Mouse (Mus musculus): ENCODE measurements around the gene Usp19.

GRCm38 (mm10) chr9:108499231-108499630 is 8.8 kb downstream of the Usp19 start:
- TF ChIP-seq CTCF (IDR thresholded peaks at IDR 0.05; ENCODE audit: low read depth, low read length), result no peak
- TF ChIP-seq POLR2A (IDR thresholded peaks at IDR 0.05; ENCODE audit: insufficient read depth, low read length), result no peak
- TF ChIP-seq EP300 (IDR thresholded peaks at IDR 0.05; ENCODE audit: insufficient read depth, low read depth, low read length), result no peak

All from ES-Bruce4 (cell line).